Mouse (Mus musculus) hindbrain, embryonic 12.5 days (tissue): ENCODE results near the gene Spns3. TPM values are rescaled to one million over a fixed set of nuclear protein-coding genes. Genes with fewer than 3 reads are reported as not detected.
A peak's percentile ranks its signal among the peaks of the same experiment; 100 is the strongest.

Experiments used
- ATAC-seq: fragments of 200-750 bp; cut with Nextera tagmentation; 2 replicates; pipeline ENCODE4 v1.8.0; 2017; ENCODE audit warnings: moderate TSS enrichment; ENCODE audit not compliant: low FRiP score
- H3K27ac ChIP-seq: fragments of 300-500 bp; sonication (generic); 2 replicates; pipeline ENCODE4 v1.5.1; 2016; ENCODE audit warnings: mild to moderate bottlenecking
- H3K27me3 ChIP-seq: fragments of 300-500 bp; sonication (generic); 2 replicates; pipeline ENCODE4 v1.6.1; 2016; ENCODE audit warnings: mild to moderate bottlenecking
- H3K36me3 ChIP-seq: fragments of 300-500 bp; sonication (generic); 2 replicates; pipeline ENCODE4 v1.6.1; 2016; ENCODE audit warnings: mild to moderate bottlenecking
- H3K4me1 ChIP-seq: fragments of 300-500 bp; sonication (generic); 2 replicates; pipeline ENCODE4 v1.6.1; 2016
- H3K4me2 ChIP-seq: fragments of 300-500 bp; sonication (generic); replicated peaks from 2 replicates; pipeline ENCODE4 v1.6.1; 2016; ENCODE audit warnings: mild to moderate bottlenecking
- H3K4me3 ChIP-seq: fragments of 300-500 bp; sonication (generic); 2 replicates; pipeline ENCODE4 v1.5.1; 2016; ENCODE audit warnings: mild to moderate bottlenecking
- H3K9ac ChIP-seq: fragments of 300-500 bp; sonication (generic); 2 replicates; pipeline ENCODE4 v1.6.1; 2016; ENCODE audit warnings: mild to moderate bottlenecking, moderate library complexity
- H3K9me3 ChIP-seq: fragments of 300-500 bp; sonication (generic); replicated peaks from 2 replicates; pipeline ENCODE4 v1.6.1; 2016; ENCODE audit warnings: mild to moderate bottlenecking
- WGBS: fragments of 180-500 bp; shearing (Covaris S2); methylation state at CpG from one replicate; pipeline ENCODE4 v1.1.7; 2016; 5-methylcytosine and 5-hydroxymethylcytosine counted together
- polyA plus RNA-seq: library from polyadenylated mRNA; unstranded; fragments of >200 nt; fragmentation: Nextera tagmentation; extraction: Ambion mirVana; gene quantifications from 2 replicates; pipeline ENCODE4 v1.2.1, GENCODE M21; 2016

Spns3 gene
- polyA plus RNA-seq: 0.15 TPM in 1 of 2 replicates, not detected in the other

DNA sequence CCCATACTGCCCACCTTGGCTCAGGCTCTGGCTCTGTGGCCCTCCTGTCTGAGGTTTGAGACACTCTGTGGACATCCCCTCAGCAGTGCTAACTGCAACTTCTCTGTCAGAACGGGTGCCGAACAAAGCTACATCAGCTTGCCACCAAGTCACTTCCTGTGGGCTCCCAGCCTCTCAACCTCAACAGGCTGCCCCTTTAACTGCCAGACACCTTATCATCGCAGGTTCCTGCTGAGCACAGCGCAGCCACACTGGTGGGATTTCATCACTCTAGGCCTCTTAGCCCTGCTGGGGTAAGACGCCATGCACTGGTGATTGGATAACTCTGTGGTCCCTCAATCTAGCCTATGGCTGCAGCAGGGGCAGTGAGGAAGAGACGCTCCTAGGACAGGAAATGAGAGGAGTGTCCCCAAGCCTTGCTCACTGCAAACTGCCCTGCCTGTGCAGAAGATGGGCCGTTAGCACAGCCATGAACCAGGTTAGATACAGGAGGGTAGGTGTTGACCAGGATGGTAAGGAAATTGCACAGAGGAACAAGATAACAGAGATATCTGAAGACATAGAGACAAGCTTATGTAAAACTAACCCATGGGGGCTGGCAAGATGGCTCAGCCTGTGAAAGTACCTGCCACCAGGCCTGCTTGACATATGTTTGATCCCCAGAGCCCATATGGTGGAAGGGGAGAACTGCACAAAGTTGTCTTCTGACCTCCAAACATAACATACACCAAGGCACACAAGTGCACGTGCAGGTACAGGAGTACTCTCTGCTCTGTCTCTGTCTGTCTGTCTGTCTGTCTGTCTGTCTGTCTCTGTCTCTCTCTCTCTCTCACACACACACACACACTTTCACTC lies at the start of gene Spns3:
Gene Spns3 (minus strand): TSS at position 373 of the 855 bp plus-strand sequence.
- H3K9ac ChIP-seq: no peak within 1 kb of the TSS
- H3K4me3 ChIP-seq: no peak within 1 kb of the TSS
- 66% methylated on average over 8 of the region's 8 CpGs for WGBS
- H3K9me3 ChIP-seq: no peaks in the 10 kb centered on the region
- no peak within 1 kb of the TSS for H3K4me2 ChIP-seq
- no peaks in the 10 kb centered on the region for H3K27me3 ChIP-seq
- H3K36me3 ChIP-seq: no peaks in the 10 kb centered on the region
- no peak within 1 kb of the TSS for H3K27ac ChIP-seq
- no peak for ATAC-seq
- H3K4me1 ChIP-seq: no peaks in the 10 kb centered on the region

DNA sequence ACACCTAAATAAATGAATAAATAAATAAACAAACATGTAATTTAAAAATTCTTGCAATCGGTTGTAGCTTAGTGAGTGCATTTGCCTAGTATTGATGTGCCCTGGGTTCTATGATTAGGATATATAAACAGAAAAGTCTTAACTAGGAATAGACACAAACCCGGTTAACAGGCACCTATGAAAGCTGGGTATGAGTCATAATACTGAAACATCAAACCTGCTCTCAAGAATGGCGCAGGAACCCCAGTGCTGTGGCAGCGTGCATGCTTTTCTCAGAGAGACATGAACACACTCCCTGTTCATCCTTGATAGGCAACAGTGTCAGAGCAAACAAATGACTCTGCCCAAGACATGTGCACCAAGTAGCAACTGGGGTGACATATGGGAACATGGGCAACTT lies 47.5 kb upstream of the Spns3 start:
- H3K4me1 ChIP-seq: no peaks in the 10 kb centered on the region
- H3K36me3 ChIP-seq: no peaks in the 10 kb centered on the region
- no peaks in the 10 kb centered on the region for H3K9me3 ChIP-seq
- 86% methylated on average over 4 of the region's 4 CpGs for WGBS
- H3K4me3 ChIP-seq: no peak overlapping the region
- H3K9ac ChIP-seq: no peak overlapping the region
- no peak overlapping the region for H3K27ac ChIP-seq
- ATAC-seq: no peak
- H3K4me2 ChIP-seq: no peak overlapping the region
- H3K27me3 ChIP-seq: no peaks in the 10 kb centered on the region

DNA sequence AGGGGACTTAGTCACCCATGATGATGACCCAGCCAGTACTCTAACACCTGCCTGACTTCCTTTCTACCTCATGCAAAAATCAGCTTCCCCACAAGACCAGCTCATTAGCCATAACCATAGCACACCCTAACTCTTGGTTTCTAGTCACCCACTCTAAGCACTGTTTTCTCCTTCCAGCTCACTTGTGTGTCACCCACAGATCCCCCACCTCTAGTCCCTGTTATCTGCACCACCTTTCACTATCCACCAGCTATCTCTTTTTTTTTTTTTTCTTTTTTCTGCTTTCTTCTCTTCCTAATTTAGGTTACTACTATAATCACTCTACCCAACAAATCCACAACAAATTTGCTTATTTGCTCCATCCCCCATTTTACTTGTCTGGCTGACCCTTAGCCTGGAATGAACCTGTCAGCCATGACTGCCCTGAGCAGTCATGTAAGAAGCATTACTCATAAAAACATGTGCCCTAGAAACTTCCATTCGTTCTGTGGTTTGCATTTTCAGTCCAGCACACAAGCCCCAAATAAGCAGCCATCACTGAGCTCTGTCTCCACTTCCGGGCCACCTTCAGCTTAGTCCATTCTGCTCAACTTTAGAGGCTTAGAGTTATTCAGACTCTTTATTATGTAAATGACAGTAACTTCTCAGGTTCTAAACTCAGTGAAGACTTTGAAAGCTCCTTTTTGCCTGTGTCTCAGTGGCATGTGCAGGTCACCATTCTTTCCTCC lies 44.9 kb upstream of the Spns3 start:
- no peak overlapping the region for H3K4me2 ChIP-seq
- no peaks in the 10 kb centered on the region for H3K4me1 ChIP-seq
- H3K9me3 ChIP-seq: no peaks in the 10 kb centered on the region
- H3K27ac ChIP-seq: no peak overlapping the region
- no peak for ATAC-seq
- 78% methylated on average over 2 of the region's 2 CpGs for WGBS
- no peak overlapping the region for H3K4me3 ChIP-seq
- H3K9ac ChIP-seq: no peak overlapping the region
- H3K36me3 ChIP-seq: no peaks in the 10 kb centered on the region
- no peaks in the 10 kb centered on the region for H3K27me3 ChIP-seq

- H3K9ac ChIP-seq: no peak overlapping the region
- ATAC-seq: no peak
- H3K36me3 ChIP-seq: no peaks in the 10 kb centered on the region
- no peaks in the 10 kb centered on the region for H3K4me1 ChIP-seq
- H3K4me3 ChIP-seq: no peak overlapping the region
- H3K4me2 ChIP-seq: no peak overlapping the region
- no peaks in the 10 kb centered on the region for H3K9me3 ChIP-seq
- WGBS: 65% methylated on average over 7 of the region's 7 CpGs
- no peak overlapping the region for H3K27ac ChIP-seq
- H3K27me3 ChIP-seq: no peaks in the 10 kb centered on the region
Measured at GRCm38 (mm10) chr11:72587537-72588233, 37.4 kb upstream of the Spns3 start.

DNA sequence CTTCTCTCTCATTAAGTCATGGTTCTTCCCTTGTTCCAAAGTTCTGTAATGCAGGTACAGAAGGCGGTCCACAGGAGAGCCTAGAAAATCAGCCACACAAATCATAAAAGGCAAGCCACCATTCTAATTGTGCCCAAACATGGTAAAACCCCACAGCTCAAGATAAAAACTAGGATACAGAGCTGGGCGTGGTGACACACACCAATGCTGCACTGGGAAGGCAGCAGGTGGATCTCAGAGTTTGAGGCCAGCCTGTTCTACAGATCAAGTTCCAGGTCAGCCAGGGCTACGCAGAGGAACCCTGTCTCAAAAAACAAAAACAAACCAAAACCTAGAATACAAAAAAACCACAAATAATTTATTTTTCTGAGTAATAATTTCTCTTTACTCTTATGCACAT lies 36.3 kb upstream of the Spns3 start:
- Histone ChIP-seq H3K9me3 (no peaks in the 10 kb centered on the region), H3K4me1 (no peaks in the 10 kb centered on the region), H3K4me3 (no peak overlapping the region), H3K27ac (no peak overlapping the region), H3K27me3 (no peaks in the 10 kb centered on the region), H3K9ac (no peak overlapping the region), H3K36me3 (no peaks in the 10 kb centered on the region), H3K4me2 (no peak overlapping the region)
- 96% methylated on average over 3 of the region's 3 CpGs for WGBS
- ATAC-seq: no peak

DNA sequence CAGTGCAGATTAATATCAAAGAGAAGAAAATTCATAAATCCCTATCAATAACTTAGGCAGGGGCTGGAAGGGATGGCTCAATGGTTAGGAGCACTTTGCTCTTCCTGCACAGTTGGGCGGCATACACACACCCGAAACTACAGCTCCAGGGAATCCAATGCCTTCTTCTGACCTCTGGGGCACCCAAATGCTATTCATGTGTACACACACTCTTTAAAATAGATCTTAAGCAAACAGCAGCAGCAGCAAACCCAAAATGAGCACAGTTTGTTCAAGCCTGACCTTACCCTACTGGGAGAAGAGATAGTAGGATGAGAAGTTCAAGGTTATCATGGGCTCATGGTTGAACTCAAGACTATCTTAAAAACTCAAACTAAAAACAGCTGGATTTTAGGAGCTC lies 32.8 kb upstream of the Spns3 start:
- Histone ChIP-seq H3K27me3 (no peaks in the 10 kb centered on the region), H3K27ac (no peak overlapping the region), H3K4me1 (no peaks in the 10 kb centered on the region), H3K9ac (no peak overlapping the region), H3K36me3 (no peaks in the 10 kb centered on the region), H3K4me3 (no peak overlapping the region), H3K9me3 (no peaks in the 10 kb centered on the region), H3K4me2 (no peak overlapping the region)
- 82% methylated on average over 2 of the region's 2 CpGs for WGBS
- no peak for ATAC-seq

DNA sequence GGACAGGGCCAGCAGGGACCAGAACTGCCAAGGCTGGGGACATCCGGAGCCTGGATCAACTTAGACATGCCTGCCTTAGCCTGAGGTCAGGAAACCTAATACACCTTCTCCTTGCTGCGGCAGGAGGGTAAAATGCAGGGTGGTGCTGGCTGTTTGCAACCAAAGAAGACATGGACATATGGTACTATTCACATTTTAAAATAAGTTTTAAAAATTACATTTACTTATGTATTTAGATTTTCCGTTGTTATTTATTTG lies 32.1 kb upstream of the Spns3 start:
- Histone ChIP-seq H3K4me2 (no peak overlapping the region), H3K9me3 (no peaks in the 10 kb centered on the region), H3K36me3 (no peaks in the 10 kb centered on the region), H3K4me1 (no peaks in the 10 kb centered on the region), H3K27ac (no peak overlapping the region), H3K9ac (no peak overlapping the region), H3K4me3 (no peak overlapping the region), H3K27me3 (no peaks in the 10 kb centered on the region)
- ATAC-seq: no peak
- WGBS: 66% methylated on average over 3 of the region's 3 CpGs

GRCm38 (mm10) chr11:72581609-72582447 lies 31.5 kb upstream of the Spns3 start:
- H3K36me3 ChIP-seq: no peaks in the 10 kb centered on the region
- H3K4me3 ChIP-seq: no peak overlapping the region
- H3K4me2 ChIP-seq: no peak overlapping the region
- no peaks in the 10 kb centered on the region for H3K27me3 ChIP-seq
- H3K9ac ChIP-seq: no peak overlapping the region
- H3K9me3 ChIP-seq: no peaks in the 10 kb centered on the region
- ATAC-seq: no peak
- H3K27ac ChIP-seq: no peak overlapping the region
- H3K4me1 ChIP-seq: peaks cover 3% of the 10 kb centered on the region; the same call in 1 of the 2 replicates
- 66% methylated on average over 8 of the region's 8 CpGs for WGBS

DNA sequence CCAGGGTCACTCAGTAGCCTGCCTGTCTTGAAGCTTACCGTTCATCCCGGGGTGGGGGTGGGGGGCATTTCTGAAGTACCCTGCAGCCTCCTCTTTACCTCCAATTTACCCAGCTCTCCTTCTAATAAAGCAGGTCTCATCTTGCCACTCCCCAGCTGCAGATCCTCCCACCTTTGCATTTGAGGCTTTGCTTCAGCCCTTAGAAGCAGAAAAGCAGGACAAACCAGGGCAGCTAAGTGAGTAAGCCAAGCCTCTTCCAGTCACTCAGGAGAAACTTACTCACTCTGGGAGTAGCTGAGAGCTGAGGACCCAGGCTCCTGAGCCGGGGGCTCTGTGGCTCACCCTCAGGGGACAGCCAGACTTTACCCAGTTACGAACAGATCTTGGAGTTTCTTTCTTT lies 28.2 kb upstream of the Spns3 start:
- no peaks in the 10 kb centered on the region for H3K27me3 ChIP-seq
- H3K36me3 ChIP-seq: no peaks in the 10 kb centered on the region
- ATAC-seq: no peak
- H3K4me2 ChIP-seq: no peak overlapping the region
- 78% methylated on average over 4 of the region's 4 CpGs for WGBS
- no peak overlapping the region for H3K27ac ChIP-seq
- peaks cover 7% of the 10 kb centered on the region; the same call in 1 of the 2 replicates for H3K4me1 ChIP-seq
- no peak overlapping the region for H3K4me3 ChIP-seq
- H3K9me3 ChIP-seq: no peaks in the 10 kb centered on the region
- no peak overlapping the region for H3K9ac ChIP-seq

- Histone ChIP-seq H3K4me2 (peak overlapping the region; percentile 62), H3K27me3 (no peaks in the 10 kb centered on the region), H3K4me3 (peak overlapping the region; percentile 24), H3K36me3 (no peaks in the 10 kb centered on the region), H3K27ac (peak overlapping the region; percentile 79), H3K9ac (peak overlapping the region; percentile 49), H3K4me1 (peaks cover 7% of the 10 kb centered on the region; the same call in 1 of the 2 replicates), H3K9me3 (no peaks in the 10 kb centered on the region)
- peak; percentile 76 for ATAC-seq
- WGBS: 2% methylated on average over 24 of the region's 24 CpGs
Measured at GRCm38 (mm10) chr11:72576466-72577351, 26.4 kb upstream of the Spns3 start.

- Histone ChIP-seq H3K27ac (peak overlapping the region; percentile 36; the same call in 1 of the 2 replicates), H3K27me3 (peaks cover 5% of the 10 kb centered on the region), H3K4me3 (peak overlapping the region; percentile 24), H3K36me3 (no peaks in the 10 kb centered on the region), H3K4me1 (peaks cover 7% of the 10 kb centered on the region; the same call in 1 of the 2 replicates), H3K9ac (no peak overlapping the region), H3K4me2 (peak overlapping the region; percentile 62), H3K9me3 (no peaks in the 10 kb centered on the region)
- peak; percentile 12; the same call in 1 of the 2 replicates for ATAC-seq
- WGBS: 24% methylated on average over 7 of the region's 7 CpGs
Measured at GRCm38 (mm10) chr11:72576111-72576465, 25.8 kb upstream of the Spns3 start.
